Mouse (Mus musculus) adrenal gland, postnatal 25 days (tissue): ENCODE results near the gene Sec24d. TPM values are rescaled to one million over a fixed set of nuclear protein-coding genes. Genes with fewer than 3 reads are reported as not detected.
"Not testable (repeated sequence)": the region's sequence is repeated elsewhere in the genome, so short reads cannot be mapped to it uniquely, and the experiment has no call there.

ENCODE experiments used
- DNase-seq: peaks from one replicate; pipeline ENCODE4 v3.0.0; 2021; ENCODE audit warnings: mixed read lengths
- total RNA-seq: library from RNA; stranded (reverse); gene quantifications from 2 replicates; pipeline ENCODE4 v1.2.3, GENCODE M21; 2021

Gene Sec24d
- total RNA-seq, 1 experiment from 2014 or later, result 169 TPM

GRCm38 (mm10) chr3:123341049-123341448 is 73.8 kb downstream of the Sec24d start:
- DNase-seq, result no peak

GRCm38 (mm10) chr3:123343690-123344089 is 76.4 kb downstream of the Sec24d start:
- DNase-seq, result no peak

GRCm38 (mm10) chr3:123348080-123348802 is 81.0 kb downstream of the Sec24d start:
- DNase-seq, result no peak

- DNase-seq, result no peak
Observed at GRCm38 (mm10) chr3:123350602-123351001, 83.3 kb downstream of the Sec24d start.

- no peak for DNase-seq
Observed at GRCm38 (mm10) chr3:123351519-123351918, 84.3 kb downstream of the Sec24d start.

GRCm38 (mm10) chr3:123353183-123353582 is 85.9 kb downstream of the Sec24d start:
- peak; percentile 20 for DNase-seq

- no peak for DNase-seq
Observed at GRCm38 (mm10) chr3:123353661-123354060, 86.4 kb downstream of the Sec24d start.

- DNase-seq, result no peak
Observed at GRCm38 (mm10) chr3:123354388-123354787, 87.1 kb downstream of the Sec24d start.

- no peak for DNase-seq
Observed at GRCm38 (mm10) chr3:123356377-123356991, 89.2 kb downstream of the Sec24d start.

- DNase-seq, result not testable (repeated sequence)
Observed at GRCm38 (mm10) chr3:123366820-123367219, 99.6 kb downstream of the Sec24d start.

- no peak for DNase-seq
Observed at GRCm38 (mm10) chr3:123369161-123369560, 101.9 kb downstream of the Sec24d start.

GRCm38 (mm10) chr3:123370927-123371326 is 103.7 kb downstream of the Sec24d start:
- no peak for DNase-seq

- DNase-seq, result peak; percentile 69
Observed at GRCm38 (mm10) chr3:123371766-123372535, 104.7 kb downstream of the Sec24d start.

GRCm38 (mm10) chr3:123376562-123376961 is 109.3 kb downstream of the Sec24d start:
- DNase-seq, result no peak

GRCm38 (mm10) chr3:123384435-123384834 is 117.2 kb downstream of the Sec24d start:
- DNase-seq, result no peak

GRCm38 (mm10) chr3:123385118-123385485 is 117.8 kb downstream of the Sec24d start:
- no peak for DNase-seq

- DNase-seq, result peak; percentile 95
Observed at GRCm38 (mm10) chr3:123385486-123386156, 118.4 kb downstream of the Sec24d start, which contains the start of gene Mettl14. Gene Mettl14, minus strand, starts transcription at chr3:123386108.

GRCm38 (mm10) chr3:123386157-123386780 is 119.0 kb downstream of the Sec24d start:
- DNase-seq, result not testable (repeated sequence)

GRCm38 (mm10) chr3:123391180-123391579 is 123.9 kb downstream of the Sec24d start:
- no peak for DNase-seq

GRCm38 (mm10) chr3:123395611-123396010 is 128.4 kb downstream of the Sec24d start:
- DNase-seq, result no peak

GRCm38 (mm10) chr3:123397562-123398481 is 130.6 kb downstream of the Sec24d start:
- no peak for DNase-seq
